Mouse (Mus musculus) cerebellum, adult 11 months (tissue): Measurements from ENCODE around the gene C2.

Experiments used
- DNase-seq: peaks from one replicate; pipeline ENCODE4 v3.0.0; 2022

Gene C2

DNA sequence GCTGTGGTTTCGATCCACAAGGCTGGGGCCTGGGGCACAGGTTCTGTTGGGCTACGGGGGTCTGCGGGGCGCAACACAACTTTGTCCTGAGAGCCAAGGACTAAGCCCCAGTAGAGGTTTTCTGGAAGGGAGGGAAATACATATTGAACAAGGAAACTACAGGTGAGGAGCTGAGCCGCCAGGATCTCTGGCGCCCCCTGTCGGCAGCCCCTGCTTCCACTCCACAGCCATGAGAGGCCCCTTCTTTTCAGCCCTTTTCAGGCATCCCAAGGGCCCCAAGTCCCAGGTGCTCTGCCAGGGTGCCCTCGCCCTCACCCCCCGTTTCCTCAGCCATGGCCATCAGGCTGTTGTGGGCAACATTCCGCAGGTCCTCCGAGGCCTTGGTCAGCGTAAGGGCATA is 84.3 kb downstream of the C2 start:
- peak; percentile 24 for DNase-seq
